Mouse (Mus musculus) T-cell, adult 66 days (primary cell): Measurements from ENCODE around the gene Ccdc191. TPM values are rescaled to one million over a fixed set of nuclear protein-coding genes. Genes with fewer than 3 reads are reported as not detected.

ENCODE experiments used
- total RNA-seq, 2 experiments: library from RNA; stranded (reverse); gene quantifications; 3 replicates in 1 of 2; 4 replicates in 1 of 2; pipeline ENCODE4 v1.2.4; 2023

Ccdc191 gene
- 10 to 100 TPM in 1 of 2 experiments, 1 to 10 TPM in 1; 6.9 to 12.1 TPM for total RNA-seq

DNA sequence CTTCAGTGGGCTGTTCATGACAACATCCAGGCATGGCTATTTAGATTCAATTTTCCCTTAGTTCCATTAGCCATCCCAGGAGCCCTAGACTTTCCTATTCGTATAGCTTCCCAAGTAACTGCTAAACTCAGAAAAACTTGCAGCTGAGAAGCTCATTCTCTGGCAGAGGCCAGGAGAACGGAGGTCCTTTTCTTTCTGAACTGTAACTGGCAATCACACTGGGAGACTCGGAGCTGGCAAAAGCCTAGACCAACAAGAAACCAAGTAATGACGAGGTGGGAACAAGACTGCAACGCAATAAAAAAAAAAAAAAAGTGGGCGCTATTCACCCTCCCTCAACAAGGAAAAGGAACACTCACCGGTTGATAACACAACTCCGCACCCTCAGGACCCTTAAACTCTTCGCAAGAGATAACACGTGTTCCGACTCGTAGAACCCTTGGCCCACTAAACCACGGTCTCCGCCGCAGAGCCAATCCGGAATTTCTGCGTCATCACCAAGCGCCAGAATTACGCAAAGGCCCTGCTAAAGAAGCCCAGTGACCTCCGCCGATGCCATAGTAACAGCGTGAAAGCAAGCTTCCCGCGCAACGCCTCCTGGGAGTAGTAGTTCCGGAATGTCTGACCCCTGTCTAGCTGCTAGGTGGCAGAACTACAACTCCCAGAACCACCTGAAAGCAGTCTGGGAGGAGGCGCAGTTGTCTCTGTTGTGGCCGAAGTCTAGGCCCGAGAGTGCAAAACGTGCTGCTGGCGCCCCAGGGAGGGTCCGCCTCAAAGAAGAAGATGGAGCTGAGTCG lies at the start of gene Ccdc191:
TSS of gene Ccdc191 (plus strand) at position 593 of the 797 bp plus-strand sequence.

GRCm38 (mm10) chr16:43926341-43926859 lies 36.8 kb downstream of the Ccdc191 start, which contains the start of gene Qtrt2:
Gene Qtrt2, minus strand, starts transcription at chr16:43926809.

GRCm38 (mm10) chr16:43979328-43980109 lies 89.9 kb downstream of the Ccdc191 start, which contains the start of gene Zdhhc23:
Gene Zdhhc23, minus strand, starts transcription at chr16:43979791.

Other genes with a start within 250 kb of the Ccdc191 start
- 10 to 100 TPM; 18.2 to 23.7 TPM for gene Tigit, start 225.7 kb upstream of the Ccdc191 start, total RNA-seq
- under 1 TPM in 1 of 2 experiments, not detected in 1; 0.38 TPM for gene Drd3, start 135.8 kb upstream of the Ccdc191 start, total RNA-seq
- gene Qtrt2, start 37.0 kb downstream of the Ccdc191 start, total RNA-seq: 10 to 100 TPM; 60.0 to 70.5 TPM
- gene Zdhhc23, start 90.0 kb downstream of the Ccdc191 start, total RNA-seq: 1 to 10 TPM; 4.6 TPM
- gene Gramd1c, start 173.5 kb downstream of the Ccdc191 start, total RNA-seq: 1 to 10 TPM; 2.1 to 2.3 TPM
- gene Atp6v1a, start 249.9 kb downstream of the Ccdc191 start, total RNA-seq: 10 to 100 TPM; 23.4 to 29.9 TPM